Mouse (Mus musculus): Measurements from ENCODE around the gene Sept7. TPM values are rescaled to one million over a fixed set of nuclear protein-coding genes. Genes with fewer than 3 reads are reported as not detected.
A peak's percentile ranks its signal among the peaks of the same experiment; 100 is the strongest.

The Sept7 gene
- polyA plus RNA-seq, 1 experiment from 2014 or later, result 267 TPM

- H3K4me1 ChIP-seq (ENCODE audit: control insufficient read depth, insufficient read depth, low read length), result no peaks in the 10 kb centered on the region
- DNase-seq, result no peak
- no peaks in the 10 kb centered on the region for H3K9me3 ChIP-seq (ENCODE audit: control insufficient read depth, low read length)
- no peak overlapping the region for H3K4me2 ChIP-seq (ENCODE audit: low read length)
- ATAC-seq (ENCODE audit: low FRiP score, low TSS enrichment), result no peak
- no peaks in the 10 kb centered on the region for H3K36me3 ChIP-seq (ENCODE audit: control insufficient read depth, insufficient read depth, low read length)
- no peak overlapping the region for H3K4me3 ChIP-seq (replicated peaks; ENCODE audit: low read depth, low read length)
- H3K27ac ChIP-seq (replicated peaks; ENCODE audit: low read depth, low read length), result no peak overlapping the region
- no peak overlapping the region for H3K9ac ChIP-seq (replicated peaks; ENCODE audit: low read length)
- WGBS, result 87% methylated on average over 4 of the region's 4 CpGs
- H3K27me3 ChIP-seq (ENCODE audit: control insufficient read depth, insufficient read depth, low read length), result no peaks in the 10 kb centered on the region
Observed at GRCm38 (mm10) chr9:25327727-25328370, 75.6 kb downstream of the Sept7 start.

GRCm38 (mm10) chr9:25328946-25329723 is 76.9 kb downstream of the Sept7 start:
- Histone ChIP-seq H3K36me3 (ENCODE audit: control insufficient read depth, insufficient read depth, low read length) (no peaks in the 10 kb centered on the region), H3K27ac (replicated peaks; ENCODE audit: low read depth, low read length) (no peak overlapping the region), H3K27me3 (ENCODE audit: control insufficient read depth, insufficient read depth, low read length) (no peaks in the 10 kb centered on the region), H3K9ac (replicated peaks; ENCODE audit: low read length) (no peak overlapping the region), H3K4me2 (ENCODE audit: low read length) (no peak overlapping the region), H3K4me3 (replicated peaks; ENCODE audit: low read depth, low read length) (no peak overlapping the region), H3K4me1 (ENCODE audit: control insufficient read depth, insufficient read depth, low read length) (no peaks in the 10 kb centered on the region), H3K9me3 (ENCODE audit: control insufficient read depth, low read length) (no peaks in the 10 kb centered on the region)
- ATAC-seq (ENCODE audit: low FRiP score, low TSS enrichment) (no peak), DNase-seq (no peak)
- WGBS, result 85% methylated on average over 11 of the region's 11 CpGs

GRCm38 (mm10) chr9:25337436-25338198 is 85.4 kb downstream of the Sept7 start:
- no peaks in the 10 kb centered on the region for H3K36me3 ChIP-seq (ENCODE audit: control insufficient read depth, insufficient read depth, low read length)
- DNase-seq, result no peak
- WGBS, result 88% methylated on average over 2 of the region's 2 CpGs

GRCm38 (mm10) chr9:25340412-25340811 is 88.2 kb downstream of the Sept7 start:
- Histone ChIP-seq H3K36me3 (ENCODE audit: control insufficient read depth, insufficient read depth, low read length) (no peaks in the 10 kb centered on the region), H3K9me3 (ENCODE audit: control insufficient read depth, low read length) (no peaks in the 10 kb centered on the region), H3K27ac (replicated peaks; ENCODE audit: low read depth, low read length) (no peak overlapping the region), H3K4me2 (ENCODE audit: low read length) (no peak overlapping the region), H3K4me3 (replicated peaks; ENCODE audit: low read depth, low read length) (no peak overlapping the region), H3K4me1 (ENCODE audit: control insufficient read depth, insufficient read depth, low read length) (no peaks in the 10 kb centered on the region), H3K9ac (replicated peaks; ENCODE audit: low read length) (no peak overlapping the region), H3K27me3 (ENCODE audit: control insufficient read depth, insufficient read depth, low read length) (no peaks in the 10 kb centered on the region)
- DNase-seq (no peak), ATAC-seq (ENCODE audit: low FRiP score, low TSS enrichment) (no peak)
- WGBS, result 96% methylated on average over 1 of the region's 1 CpGs

More at GRCm38 (mm10) chr9:25337436-25338198, 85.4 kb downstream of the Sept7 start:
- H3K4me1 ChIP-seq (ENCODE audit: control insufficient read depth, insufficient read depth, low read length), result no peaks in the 10 kb centered on the region
- no peak overlapping the region for H3K4me3 ChIP-seq (replicated peaks; ENCODE audit: low read depth, low read length)
- H3K4me2 ChIP-seq (ENCODE audit: low read length), result no peak overlapping the region
- H3K9ac ChIP-seq (replicated peaks; ENCODE audit: low read length), result no peak overlapping the region
- ATAC-seq (ENCODE audit: low FRiP score, low TSS enrichment), result no peak
- H3K27ac ChIP-seq (replicated peaks; ENCODE audit: low read depth, low read length), result no peak overlapping the region
- no peaks in the 10 kb centered on the region for H3K9me3 ChIP-seq (ENCODE audit: control insufficient read depth, low read length)
- H3K27me3 ChIP-seq (ENCODE audit: control insufficient read depth, insufficient read depth, low read length), result no peaks in the 10 kb centered on the region

- Histone ChIP-seq H3K27me3 (ENCODE audit: control insufficient read depth, insufficient read depth, low read length) (no peaks in the 10 kb centered on the region), H3K4me1 (ENCODE audit: control insufficient read depth, insufficient read depth, low read length) (no peaks in the 10 kb centered on the region), H3K4me3 (replicated peaks; ENCODE audit: low read depth, low read length) (no peak overlapping the region), H3K9me3 (ENCODE audit: control insufficient read depth, low read length) (no peaks in the 10 kb centered on the region), H3K9ac (replicated peaks; ENCODE audit: low read length) (no peak overlapping the region), H3K36me3 (ENCODE audit: control insufficient read depth, insufficient read depth, low read length) (no peaks in the 10 kb centered on the region), H3K27ac (replicated peaks; ENCODE audit: low read depth, low read length) (no peak overlapping the region), H3K4me2 (ENCODE audit: low read length) (no peak overlapping the region)
- 93% methylated on average over 1 of the region's 1 CpGs for WGBS
- ATAC-seq (ENCODE audit: low FRiP score, low TSS enrichment) (no peak), DNase-seq (peak; percentile 2)
Observed at GRCm38 (mm10) chr9:25353775-25354174, 101.5 kb downstream of the Sept7 start.

GRCm38 (mm10) chr9:25355806-25356205 is 103.6 kb downstream of the Sept7 start:
- no peak overlapping the region for H3K27ac ChIP-seq (replicated peaks; ENCODE audit: low read depth, low read length)
- ATAC-seq (ENCODE audit: low FRiP score, low TSS enrichment), result no peak; the same call in 1 of the 2 replicates
- no peak overlapping the region for H3K4me2 ChIP-seq (ENCODE audit: low read length)
- H3K36me3 ChIP-seq (ENCODE audit: control insufficient read depth, insufficient read depth, low read length), result no peaks in the 10 kb centered on the region
- H3K9me3 ChIP-seq (ENCODE audit: control insufficient read depth, low read length), result no peaks in the 10 kb centered on the region
- WGBS, result 88% methylated on average over 11 of the region's 11 CpGs
- H3K4me3 ChIP-seq (replicated peaks; ENCODE audit: low read depth, low read length), result no peak overlapping the region
- H3K4me1 ChIP-seq (ENCODE audit: control insufficient read depth, insufficient read depth, low read length), result no peaks in the 10 kb centered on the region
- DNase-seq, result peak; percentile 31
- no peak overlapping the region for H3K9ac ChIP-seq (replicated peaks; ENCODE audit: low read length)
- H3K27me3 ChIP-seq (ENCODE audit: control insufficient read depth, insufficient read depth, low read length), result no peaks in the 10 kb centered on the region

- ATAC-seq (ENCODE audit: low FRiP score, low TSS enrichment) (no peak), DNase-seq (no peak)
- Histone ChIP-seq H3K4me3 (replicated peaks; ENCODE audit: low read depth, low read length) (no peak overlapping the region), H3K27ac (replicated peaks; ENCODE audit: low read depth, low read length) (no peak overlapping the region), H3K27me3 (ENCODE audit: control insufficient read depth, insufficient read depth, low read length) (no peaks in the 10 kb centered on the region), H3K4me1 (ENCODE audit: control insufficient read depth, insufficient read depth, low read length) (no peaks in the 10 kb centered on the region), H3K9me3 (ENCODE audit: control insufficient read depth, low read length) (no peaks in the 10 kb centered on the region), H3K36me3 (ENCODE audit: control insufficient read depth, insufficient read depth, low read length) (no peaks in the 10 kb centered on the region), H3K9ac (replicated peaks; ENCODE audit: low read length) (no peak overlapping the region), H3K4me2 (ENCODE audit: low read length) (no peak overlapping the region)
- 95% methylated on average over 12 of the region's 12 CpGs for WGBS
Observed at GRCm38 (mm10) chr9:25357589-25357988, 105.3 kb downstream of the Sept7 start.

GRCm38 (mm10) chr9:25358018-25358417 is 105.8 kb downstream of the Sept7 start:
- 31% methylated on average over 5 of the region's 5 CpGs for WGBS
- Histone ChIP-seq H3K9ac (replicated peaks; ENCODE audit: low read length) (no peak overlapping the region), H3K27me3 (ENCODE audit: control insufficient read depth, insufficient read depth, low read length) (no peaks in the 10 kb centered on the region), H3K4me1 (ENCODE audit: control insufficient read depth, insufficient read depth, low read length) (no peaks in the 10 kb centered on the region), H3K4me3 (replicated peaks; ENCODE audit: low read depth, low read length) (no peak overlapping the region), H3K9me3 (ENCODE audit: control insufficient read depth, low read length) (no peaks in the 10 kb centered on the region), H3K4me2 (ENCODE audit: low read length) (no peak overlapping the region), H3K27ac (replicated peaks; ENCODE audit: low read depth, low read length) (no peak overlapping the region), H3K36me3 (ENCODE audit: control insufficient read depth, insufficient read depth, low read length) (no peaks in the 10 kb centered on the region)
- ATAC-seq (ENCODE audit: low FRiP score, low TSS enrichment) (peak; percentile 50; the same call in 1 of the 2 replicates), DNase-seq (peak; percentile 27)
